Mouse (Mus musculus) MEL (cell line): ENCODE measurements around the gene Igfbp6. TPM values are rescaled to one million over a fixed set of nuclear protein-coding genes. Genes with fewer than 3 reads are reported as not detected.
A peak's percentile ranks its signal among the peaks of the same experiment; 100 is the strongest.

Experiments
- DNase-seq: peaks from one replicate; pipeline ENCODE4 v3.0.0; 2011; ENCODE audit warnings: low read depth, low spot score
- H3K27ac ChIP-seq: 2 replicates; pipeline ENCODE4 v1.5.1; 2012; ENCODE audit warnings: low read depth, mild to moderate bottlenecking, control low read depth, low read length, moderate library complexity; ENCODE audit not compliant: control insufficient read depth
- H3K27me3 ChIP-seq, 2 experiments: fragments of 150-350 bp in 1 of 2; sonication (generic) in 1 of 2; 2 replicates each; pipeline ENCODE4 v1.6.1; 2012; ENCODE audit warnings: low read length in 2 of 2, mild to moderate bottlenecking in 2 of 2, improper control_type of control experiment in 1 of 2, moderate library complexity in 1 of 2; ENCODE audit not compliant: insufficient read depth in 2 of 2, control insufficient read depth in 1 of 2
- H3K36me3 ChIP-seq, 2 experiments: 2 replicates each; pipeline ENCODE4 v1.6.1; 2012 to 2014; ENCODE audit warnings: low read length in 2 of 2, improper control_type of control experiment in 1 of 2, inconsistent platforms in 1 of 2, mild to moderate bottlenecking in 1 of 2; ENCODE audit not compliant: insufficient read depth in 2 of 2, control insufficient read depth in 1 of 2
- H3K4me1 ChIP-seq, 2 experiments: fragments of 150-350 bp in 1 of 2; sonication (generic) in 1 of 2; 2 replicates each; pipeline ENCODE4 v1.6.1; 2012; ENCODE audit warnings: low read length in 2 of 2, improper control_type of control experiment in 1 of 2, mild to moderate bottlenecking in 1 of 2; ENCODE audit not compliant: insufficient read depth in 2 of 2, control insufficient read depth in 1 of 2
- H3K4me3 ChIP-seq, 2 experiments: fragments of 150-350 bp in 1 of 2; sonication (generic) in 1 of 2; 2 replicates each; pipeline ENCODE4 v1.5.1; 2012; ENCODE audit warnings: low read depth in 2 of 2, low read length in 2 of 2, mild to moderate bottlenecking in 2 of 2, moderate library complexity in 2 of 2, control low read depth in 1 of 2, improper control_type of control experiment in 1 of 2; ENCODE audit not compliant: control insufficient read depth in 1 of 2, insufficient read depth in 1 of 2
- H3K79me2 ChIP-seq: 2 replicates; pipeline ENCODE4 v1.6.1; 2012; ENCODE audit warnings: mild to moderate bottlenecking, low read length, moderate library complexity; ENCODE audit not compliant: control insufficient read depth, poor library complexity, insufficient read depth
- H3K9ac ChIP-seq: 2 replicates; pipeline ENCODE4 v1.6.1; 2012; ENCODE audit warnings: low read depth, mild to moderate bottlenecking, control low read depth, low read length, moderate library complexity; ENCODE audit not compliant: control insufficient read depth, poor library complexity, severe bottlenecking
- H3K9me3 ChIP-seq: fragments of 150-350 bp; sonication (generic); replicated peaks from 2 replicates; pipeline ENCODE4 v1.6.1; 2012; ENCODE audit warnings: mild to moderate bottlenecking, low read length, improper control_type of control experiment, moderate library complexity; ENCODE audit not compliant: insufficient read depth
- CHD1 ChIP-seq: IDR thresholded peaks from 2 replicates; pipeline ENCODE4 v1.6.1; 2012; ENCODE audit warnings: low read depth, mild to moderate bottlenecking, inconsistent platforms, low read length, improper control_type of control experiment
- CTCF ChIP-seq, 3 experiments: IDR thresholded peaks in 2 of 3; conservative IDR thresholded peaks in 1 of 3; 2 replicates each; pipeline ENCODE4 v1.5.1; 2011 to 2012; ENCODE audit warnings: low read length in 3 of 3, low read depth in 2 of 3, mild to moderate bottlenecking in 2 of 3, improper control_type of control experiment in 1 of 3, inconsistent platforms in 1 of 3, mixed read lengths in 1 of 3, moderate library complexity in 1 of 3; ENCODE audit not compliant: control insufficient read depth in 1 of 3, insufficient read depth in 1 of 3, poor library complexity in 1 of 3, severe bottlenecking in 1 of 3
- ETS1 ChIP-seq: IDR thresholded peaks from 2 replicates; pipeline ENCODE4 v1.6.1; 2012; ENCODE audit warnings: low read depth, mild to moderate bottlenecking, inconsistent platforms, low read length, improper control_type of control experiment, moderate library complexity
- HCFC1 ChIP-seq: IDR thresholded peaks from 2 replicates; pipeline ENCODE4 v1.6.1; 2012; ENCODE audit warnings: low read depth, mild to moderate bottlenecking, inconsistent platforms, low read length, improper control_type of control experiment, moderate library complexity
- JUND ChIP-seq: IDR thresholded peaks from 2 replicates; pipeline ENCODE4 v1.6.1; 2011; ENCODE audit warnings: low read depth, mild to moderate bottlenecking, improper control_type of control experiment, low read length
- MAZ ChIP-seq: IDR thresholded peaks from 2 replicates; pipeline ENCODE4 v1.6.1; 2012; ENCODE audit warnings: low read depth, mild to moderate bottlenecking, inconsistent platforms, low read length, improper control_type of control experiment
- NELFE ChIP-seq: IDR thresholded peaks from 2 replicates; pipeline ENCODE4 v1.6.1; 2011; ENCODE audit warnings: low read depth, low read length, improper control_type of control experiment
- POLR2A ChIP-seq, 2 experiments: IDR thresholded peaks; 2 replicates each; pipeline ENCODE4 v1.6.1; 2011 to 2012; ENCODE audit warnings: low read length in 2 of 2, mild to moderate bottlenecking in 2 of 2, control low read depth in 1 of 2, improper control_type of control experiment in 1 of 2, low read depth in 1 of 2, moderate library complexity in 1 of 2; ENCODE audit not compliant: control insufficient read depth in 1 of 2, insufficient read depth in 1 of 2, poor library complexity in 1 of 2
- RAD21 ChIP-seq: IDR thresholded peaks from 2 replicates; pipeline ENCODE4 v1.6.1; 2011; ENCODE audit warnings: mild to moderate bottlenecking, low read depth, low read length, improper control_type of control experiment
- UBTF ChIP-seq: IDR thresholded peaks from 2 replicates; pipeline ENCODE4 v1.6.1; 2012; ENCODE audit warnings: low read depth, mild to moderate bottlenecking, inconsistent platforms, low read length, improper control_type of control experiment, moderate library complexity, borderline replicate concordance; ENCODE audit not compliant: insufficient read depth
- USF1 ChIP-seq: IDR thresholded peaks from 2 replicates; pipeline ENCODE4 v1.6.1; 2014; ENCODE audit warnings: low read depth, mild to moderate bottlenecking, inconsistent platforms, low read length, improper control_type of control experiment, moderate library complexity
- USF2 ChIP-seq, 2 experiments: IDR thresholded peaks; 2 replicates each; pipeline ENCODE4 v1.6.1; 2011 to 2012; ENCODE audit warnings: improper control_type of control experiment in 2 of 2, low read length in 2 of 2, borderline replicate concordance in 1 of 2, inconsistent platforms in 1 of 2, low read depth in 1 of 2, mild to moderate bottlenecking in 1 of 2; ENCODE audit not compliant: insufficient read depth in 1 of 2
- ZC3H11A ChIP-seq: IDR thresholded peaks from 2 replicates; pipeline ENCODE4 v1.6.1; 2012; ENCODE audit warnings: low read depth, mild to moderate bottlenecking, inconsistent platforms, low read length, improper control_type of control experiment
- ZKSCAN1 ChIP-seq: IDR thresholded peaks from 2 replicates; pipeline ENCODE4 v1.6.1; 2012; ENCODE audit warnings: low read depth, mild to moderate bottlenecking, inconsistent platforms, low read length, improper control_type of control experiment, moderate library complexity
- polyA plus RNA-seq, 2 experiments: library from polyadenylated mRNA; stranded (reverse) in 1 of 2; unstranded in 1 of 2; fragments of >175 nt in 1 of 2; fragments of >200 nt in 1 of 2; gene quantifications; 2 replicates each; pipeline versions ENCODE4 v1.2.1 to v1.2.4; 2012; ENCODE audit warnings: low replicate concordance in 2 of 2, low read depth in 1 of 2; ENCODE audit not compliant: insufficient read length in 2 of 2, insufficient read depth in 1 of 2, missing spikeins in 1 of 2
- total RNA-seq: library from RNA; depleted of rRNA; stranded (reverse); fragments of 300-350 nt; gene quantifications from 2 replicates; pipeline ENCODE4 v1.2.3, GENCODE M21; 2012

The Igfbp6 gene
- total and polyA plus RNA-seq, 3 experiments, result 0.65 to 1.8 TPM; not detected in 1

GRCm38 (mm10) chr15:102100161-102100981 is 43.8 kb upstream of the Igfbp6 start, which contains the start of gene Tns2 (continued):
- TF ChIP-seq ETS1, result no peak
- no peak; the same call in 1 of the 2 replicates for TF ChIP-seq ZC3H11A
- peak; percentile 25 to 60; a peak in 2 of 4 replicates for TF ChIP-seq POLR2A (IDR thresholded peaks at IDR 0.05; ENCODE audit: control insufficient read depth in 1 of 2, insufficient read depth in 1 of 2, low read depth in 1 of 2, low read length in 2 of 2, poor library complexity in 1 of 2)
- TF ChIP-seq NELFE, result no peak
- no peak for TF ChIP-seq ZKSCAN1
- no peak for TF ChIP-seq USF2 (IDR thresholded peaks at IDR 0.05; ENCODE audit: borderline replicate concordance in 1 of 2, insufficient read depth in 1 of 2, low read depth in 1 of 2, low read length in 2 of 2)
- peak; percentile 3; the same call in 1 of the 2 replicates for TF ChIP-seq RAD21
- no peak for TF ChIP-seq CHD1
- no peak for TF ChIP-seq UBTF
- 0 out of 2 replicates have a peak, but pooled peaks have one; percentile 9 for TF ChIP-seq HCFC1
- TF ChIP-seq USF1, result no peak

GRCm38 (mm10) chr15:102100996-102101671 is 43.0 kb upstream of the Igfbp6 start:
- H3K27ac ChIP-seq, result no peak overlapping the region
- no peaks in the 10 kb centered on the region for H3K9me3 ChIP-seq
- no peak for TF ChIP-seq MAZ
- no peak; a peak in 1 of 6 replicates for TF ChIP-seq CTCF (IDR thresholded peaks at IDR 0.05 in 2 of 3, conservative IDR thresholded peaks at IDR 0.05 in 1 of 3; ENCODE audit: control insufficient read depth in 1 of 3, insufficient read depth in 1 of 3, low read depth in 2 of 3, low read length in 3 of 3, poor library complexity in 1 of 3, severe bottlenecking in 1 of 3)
- TF ChIP-seq JUND, result no peak
- DNase-seq, result no peak
- peak overlapping the region; percentile 76 for H3K9ac ChIP-seq
- H3K4me3 ChIP-seq, result peak overlapping the region; percentile 44 to 60; a peak in 3 of 4 replicates
- no peaks in the 10 kb centered on the region; the same call in 1 of the 2 replicates for H3K79me2 ChIP-seq
- no peaks in the 10 kb centered on the region for H3K27me3 ChIP-seq
- H3K36me3 ChIP-seq, result peaks cover 0 to 9% of the 10 kb centered on the region in 2 experiments; a peak in 3 of 4 replicates
- H3K4me1 ChIP-seq, result peaks cover 0 to 21% of the 10 kb centered on the region in 2 experiments; a peak in 3 of 4 replicates
